Mouse (Mus musculus): ENCODE results near the gene Fam161a.
A peak's percentile ranks its signal among the peaks of the same experiment; 100 is the strongest.

The Fam161a gene

GRCm38 (mm10) chr11:23007481-23008180 is at the start of gene Fam161a:
TSS of gene Fam161a (plus strand) at chr11:23007531.
- DNase-seq (ENCODE audit: low read depth, low spot score), result peak; percentile 98

GRCm38 (mm10) chr11:22957791-22958374 is 49.4 kb upstream of the Fam161a start:
- peak; percentile 51 for DNase-seq (ENCODE audit: low read depth, low spot score)

GRCm38 (mm10) chr11:22962101-22962500 is 45.2 kb upstream of the Fam161a start:
- no peak for DNase-seq (ENCODE audit: low read depth, low spot score)

- no peak for DNase-seq (ENCODE audit: low read depth, low spot score)
These were observed 42.9 kb upstream of the Fam161a start for GRCm38 (mm10) chr11:22964401-22964800.

- DNase-seq (ENCODE audit: low read depth, low spot score), result peak; percentile 95
These were observed 41.8 kb upstream of the Fam161a start for GRCm38 (mm10) chr11:22965503-22965902.

GRCm38 (mm10) chr11:22969486-22969885 is 37.8 kb upstream of the Fam161a start:
- peak; percentile 72 for DNase-seq (ENCODE audit: low read depth, low spot score)

GRCm38 (mm10) chr11:22970546-22970945 is 36.8 kb upstream of the Fam161a start:
- no peak for DNase-seq (ENCODE audit: low read depth, low spot score)

GRCm38 (mm10) chr11:22971835-22972709 is 35.3 kb upstream of the Fam161a start, which contains the start of gene Zrsr1:
TSS of gene Zrsr1 (plus strand) at chr11:22972005.
- peak; percentile 69 for DNase-seq (ENCODE audit: low read depth, low spot score)

- DNase-seq (ENCODE audit: low read depth, low spot score), result peak; percentile 86
These were observed 34.4 kb upstream of the Fam161a start for GRCm38 (mm10) chr11:22972746-22973526.

GRCm38 (mm10) chr11:22973599-22973998 is 33.7 kb upstream of the Fam161a start:
- peak; percentile 70 for DNase-seq (ENCODE audit: low read depth, low spot score)

GRCm38 (mm10) chr11:22978215-22978614 is 29.1 kb upstream of the Fam161a start:
- DNase-seq (ENCODE audit: low read depth, low spot score), result no peak

DNA sequence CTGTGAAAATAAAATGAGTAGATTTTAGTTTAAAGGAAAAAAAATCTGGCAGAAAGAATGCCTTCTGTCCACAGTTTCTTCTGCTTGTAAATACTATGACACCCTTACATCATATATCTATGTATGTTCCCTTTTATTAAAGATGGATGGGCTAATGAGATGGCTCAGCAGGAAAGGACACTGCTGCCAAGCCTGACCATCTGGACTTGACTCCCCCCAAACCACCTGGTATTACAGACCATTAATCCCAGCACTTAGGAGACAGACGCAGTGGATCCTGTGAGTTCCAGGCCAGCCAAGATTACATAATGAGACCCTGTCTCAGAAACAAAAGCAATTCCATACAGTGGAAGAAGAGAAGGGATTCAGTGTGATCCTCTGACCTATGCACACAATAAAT is 28.6 kb upstream of the Fam161a start:
- DNase-seq (ENCODE audit: low read depth, low spot score), result no peak

- DNase-seq (ENCODE audit: low read depth, low spot score), result peak; percentile 52
These were observed 28.1 kb upstream of the Fam161a start for GRCm38 (mm10) chr11:22979221-22979620.

- DNase-seq (ENCODE audit: low read depth, low spot score), result no peak
These were observed 26.3 kb upstream of the Fam161a start for GRCm38 (mm10) chr11:22981041-22981440.

DNA sequence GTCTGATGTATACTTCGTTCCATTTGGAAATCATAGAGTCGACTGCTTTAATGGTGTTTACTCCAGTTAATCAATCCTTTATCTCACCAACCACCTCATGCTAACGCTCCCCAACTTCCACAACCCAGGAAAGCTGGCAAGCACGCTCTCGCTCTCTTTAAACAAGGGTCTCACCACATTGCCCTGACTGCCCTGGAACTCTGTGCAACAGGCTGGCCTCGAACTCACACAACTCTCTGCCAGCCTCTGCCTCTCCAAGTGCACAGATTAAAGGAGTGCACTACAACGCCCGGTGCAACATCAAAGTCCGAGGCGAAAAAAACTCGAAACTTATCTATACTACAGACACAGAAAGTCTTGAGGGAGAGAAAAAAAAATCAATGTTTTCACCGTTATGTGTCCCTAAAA is 25.8 kb upstream of the Fam161a start:
- DNase-seq (ENCODE audit: low read depth, low spot score), result no peak

DNA sequence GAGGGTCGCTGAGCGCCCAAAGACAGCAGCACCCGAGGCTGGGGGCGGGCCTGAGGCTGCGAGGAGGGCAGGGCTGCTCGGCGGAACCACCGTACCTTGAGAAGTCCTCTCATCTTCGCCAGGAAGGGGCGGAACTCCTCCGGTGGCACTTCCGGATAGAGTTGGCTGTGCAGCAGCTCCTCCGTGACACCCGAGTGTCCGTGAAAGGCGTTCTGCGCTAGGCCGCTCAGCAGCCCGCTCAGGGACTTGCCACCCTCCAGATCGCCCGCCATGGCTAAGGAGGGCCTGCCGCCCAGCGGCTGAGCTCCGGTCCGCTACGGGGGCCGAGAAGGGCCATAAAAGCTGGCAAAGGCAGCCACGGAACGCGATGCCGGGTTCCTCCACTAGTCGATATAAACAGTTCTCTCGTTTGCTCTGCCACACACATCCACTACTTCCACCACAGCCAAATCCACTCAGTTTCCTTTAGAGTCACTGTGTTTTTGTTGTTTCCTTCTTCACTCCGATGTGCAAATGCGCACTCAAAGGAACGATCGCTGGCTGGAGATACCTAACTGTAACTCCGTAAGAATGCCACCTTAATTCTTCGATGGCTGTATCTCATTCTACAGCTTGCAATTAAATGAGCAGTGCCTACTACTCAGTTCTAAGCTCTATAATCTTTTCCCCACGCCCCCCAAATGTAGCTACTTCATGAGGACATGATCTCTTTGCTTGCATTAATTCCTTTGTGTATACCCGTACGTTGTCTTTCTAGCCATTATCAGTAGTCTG is 25.2 kb upstream of the Fam161a start, which contains the start of the genes Gm28048 and Commd1:
Gene Gm28048 (minus strand): TSS at position 107 of the 774 bp plus-strand sequence.
Gene Commd1 (minus strand): TSS at position 399 of the 774 bp plus-strand sequence.
- DNase-seq (ENCODE audit: low read depth, low spot score), result peak; percentile 90

GRCm38 (mm10) chr11:22982846-22983245 is 24.5 kb upstream of the Fam161a start:
- DNase-seq (ENCODE audit: low read depth, low spot score), result no peak

DNA sequence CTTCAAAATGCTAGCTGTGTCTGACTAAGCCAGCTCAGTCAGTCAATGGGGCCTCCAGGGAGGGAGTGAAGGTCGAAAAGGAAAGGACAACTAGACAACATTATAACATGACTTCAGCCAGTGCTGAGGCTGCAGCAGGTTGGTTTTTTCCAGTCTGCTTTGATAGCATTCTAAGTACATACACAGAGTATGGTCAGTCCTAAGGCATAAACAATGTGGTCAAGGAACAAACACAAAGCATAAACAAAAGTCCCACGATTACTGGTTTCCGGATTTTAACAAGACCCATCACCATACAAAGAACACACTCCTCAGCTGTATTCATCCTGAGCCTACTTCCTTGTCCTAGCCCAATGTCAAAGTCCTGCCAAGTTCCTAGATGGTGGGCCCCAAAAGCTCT is 21.8 kb upstream of the Fam161a start:
- no peak for DNase-seq (ENCODE audit: low read depth, low spot score)

DNA sequence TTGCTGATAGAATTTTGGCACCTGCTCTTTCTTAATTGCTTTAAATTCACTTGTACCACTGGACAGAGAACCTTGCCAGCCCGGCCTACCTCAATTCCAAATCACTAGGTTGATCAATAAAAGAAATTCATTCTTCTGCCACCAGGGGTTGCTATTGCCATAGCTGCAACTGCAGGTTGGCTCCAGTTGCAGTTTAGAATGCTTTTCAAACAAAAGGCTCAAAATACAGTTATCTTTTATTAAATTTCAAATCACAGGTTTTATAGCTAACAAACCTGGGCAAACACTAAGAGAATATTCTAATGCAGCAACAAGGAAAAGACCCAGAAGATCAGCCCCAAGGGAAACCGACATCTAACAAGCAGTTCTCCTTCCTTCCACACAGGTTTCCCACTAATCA is 20.0 kb upstream of the Fam161a start:
- DNase-seq (ENCODE audit: low read depth, low spot score), result peak; percentile 79

- no peak for DNase-seq (ENCODE audit: low read depth, low spot score)
These were observed 17.5 kb upstream of the Fam161a start for GRCm38 (mm10) chr11:22989786-22990185.

Measured in 3T3-L1 (cell line).